Mouse (Mus musculus): ENCODE measurements around the gene P2rx4.

P2rx4 gene

GRCm38 (mm10) chr5:122756680-122757079 lies 49.3 kb downstream of the P2rx4 start:
- DNase-seq (ENCODE audit: low read depth, low spot score) = no peak

GRCm38 (mm10) chr5:122763271-122764031 lies 56.1 kb downstream of the P2rx4 start:
- DNase-seq (ENCODE audit: low read depth, low spot score) = no peak

- peak; percentile 55 for DNase-seq (ENCODE audit: low read depth, low spot score)
These were observed 56.7 kb downstream of the P2rx4 start for GRCm38 (mm10) chr5:122764032-122764464.

GRCm38 (mm10) chr5:122767283-122767682 lies 59.9 kb downstream of the P2rx4 start:
- DNase-seq (ENCODE audit: low read depth, low spot score) = no peak

- DNase-seq (ENCODE audit: low read depth, low spot score) = no peak
These were observed 61.8 kb downstream of the P2rx4 start for GRCm38 (mm10) chr5:122769101-122769568.

GRCm38 (mm10) chr5:122770304-122770703 lies 63.0 kb downstream of the P2rx4 start:
- no peak for DNase-seq (ENCODE audit: low read depth, low spot score)

GRCm38 (mm10) chr5:122770806-122771261 lies 63.5 kb downstream of the P2rx4 start:
- no peak for DNase-seq (ENCODE audit: low read depth, low spot score)

GRCm38 (mm10) chr5:122771428-122771827 lies 64.1 kb downstream of the P2rx4 start:
- DNase-seq (ENCODE audit: low read depth, low spot score) = no peak

- no peak for DNase-seq (ENCODE audit: low read depth, low spot score)
These were observed 66.4 kb downstream of the P2rx4 start for GRCm38 (mm10) chr5:122773756-122774155.

- DNase-seq (ENCODE audit: low read depth, low spot score) = no peak
These were observed 67.6 kb downstream of the P2rx4 start for GRCm38 (mm10) chr5:122774743-122775611.

- no peak for DNase-seq (ENCODE audit: low read depth, low spot score)
These were observed 68.4 kb downstream of the P2rx4 start for GRCm38 (mm10) chr5:122775646-122776286.

GRCm38 (mm10) chr5:122777322-122777721 lies 70.0 kb downstream of the P2rx4 start:
- DNase-seq (ENCODE audit: low read depth, low spot score) = no peak

- peak; percentile 66 for DNase-seq (ENCODE audit: low read depth, low spot score)
These were observed 71.2 kb downstream of the P2rx4 start for GRCm38 (mm10) chr5:122778231-122779226.

Data from A20 (cell line).